Mouse (Mus musculus): ENCODE data around the gene Ensa.
"Not testable (repeated sequence)": the region's sequence is repeated elsewhere in the genome, so short reads cannot be mapped to it uniquely, and the experiment has no call there.

Ensa gene

DNA sequence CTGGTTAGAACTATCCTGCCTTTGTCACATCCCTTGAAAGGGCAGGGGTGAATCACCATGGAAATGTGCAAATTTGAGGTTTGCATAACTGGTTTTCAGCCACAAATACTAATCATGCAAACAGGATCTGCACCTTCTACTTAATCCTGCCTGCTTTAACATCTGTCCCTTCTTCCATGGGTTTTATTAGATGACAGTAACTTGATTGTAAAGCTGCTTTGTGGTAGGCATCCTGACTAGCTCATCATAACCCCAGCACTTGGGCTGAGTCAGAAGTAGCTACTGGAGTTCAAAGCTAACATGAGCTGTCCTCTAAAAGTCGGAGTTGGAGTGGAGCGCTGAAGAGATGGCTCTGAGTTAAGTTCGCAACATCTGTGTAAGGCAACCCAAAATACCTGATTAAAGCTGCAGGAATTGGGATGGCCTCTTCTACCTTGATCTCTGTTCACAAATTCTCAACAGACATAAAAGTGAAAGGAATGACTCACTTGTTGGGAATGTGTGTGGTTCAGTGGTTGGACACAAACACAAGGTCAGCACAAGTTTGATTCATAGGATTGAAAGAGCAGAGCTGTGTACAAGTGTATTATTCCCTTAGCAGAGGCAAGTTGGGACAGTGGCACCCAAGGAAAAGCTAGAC lies 39.3 kb downstream of the Ensa start:
- DNase-seq, result no peak

DNA sequence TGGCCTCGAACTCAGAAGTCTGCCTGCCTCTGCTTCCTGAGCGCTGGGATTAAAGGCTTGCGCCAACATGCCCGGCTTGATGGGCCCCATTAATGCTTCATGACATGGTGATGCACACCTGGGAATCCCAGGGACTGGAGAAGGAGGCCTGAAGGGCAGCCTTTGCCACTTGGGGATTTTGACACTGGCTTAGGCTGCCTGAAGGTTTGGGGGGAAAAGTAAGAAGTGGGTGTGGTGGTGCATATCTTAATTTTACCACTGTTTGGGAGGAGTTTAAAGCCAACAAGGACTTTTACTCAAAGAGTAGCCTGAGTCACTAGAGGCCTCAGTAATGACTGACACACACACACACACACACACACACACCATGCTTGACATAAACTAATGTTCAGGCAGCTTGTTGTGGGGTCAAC lies 40.2 kb downstream of the Ensa start:
- DNase-seq, result no peak

DNA sequence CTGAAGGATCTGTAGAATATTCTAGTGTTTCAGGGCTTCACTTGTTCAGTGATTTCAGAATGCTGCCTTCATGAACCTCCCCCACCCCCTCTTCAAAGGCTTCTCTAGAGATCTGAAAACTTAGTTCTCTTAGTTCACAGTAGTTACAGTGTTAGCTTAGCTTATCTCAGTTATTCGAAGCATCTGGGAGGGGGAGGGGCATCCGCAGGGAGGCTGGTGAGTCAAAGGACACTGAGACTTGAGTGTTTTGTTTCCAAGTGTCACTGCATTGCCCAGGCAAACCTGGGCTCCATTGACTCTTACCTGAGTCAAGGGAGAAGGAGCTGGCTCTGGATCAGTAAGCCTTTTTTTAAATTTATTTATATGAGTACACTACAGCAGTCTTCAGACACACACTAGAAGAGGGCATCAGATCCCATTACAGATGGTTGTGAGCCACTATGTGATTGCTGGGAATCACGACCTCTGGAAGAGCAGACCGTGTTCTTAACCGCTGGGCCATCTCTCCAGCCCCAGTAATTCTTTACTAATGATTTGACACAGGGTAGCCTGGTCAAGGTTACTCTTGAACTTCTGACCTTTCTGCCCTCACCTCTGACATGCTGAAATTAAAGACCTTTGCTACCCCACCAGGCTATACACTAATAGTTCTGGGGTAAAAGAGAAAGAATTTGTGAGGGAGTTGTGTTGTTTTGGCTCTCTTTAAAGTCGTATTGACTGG lies 41.5 kb downstream of the Ensa start:
- DNase-seq, result peak; percentile 88

DNA sequence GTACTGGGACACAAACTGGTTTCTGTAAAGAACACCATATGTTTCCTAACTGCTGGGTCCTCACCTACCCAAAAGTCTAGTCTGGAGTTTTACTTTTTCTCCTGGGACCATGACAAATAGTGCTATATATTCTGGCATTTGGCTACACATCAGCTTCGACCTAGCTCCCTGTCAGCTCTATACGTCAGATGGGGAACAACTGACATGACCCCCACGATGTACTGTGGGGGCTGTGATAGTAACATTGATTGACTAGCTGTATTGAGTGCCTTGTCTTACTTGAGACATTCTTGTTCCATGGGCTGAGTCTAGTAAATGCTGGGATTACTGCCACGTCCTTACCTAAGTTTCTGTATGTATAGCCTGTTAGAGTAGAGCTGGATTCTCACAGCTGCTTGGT lies 42.7 kb downstream of the Ensa start:
- DNase-seq, result no peak

DNA sequence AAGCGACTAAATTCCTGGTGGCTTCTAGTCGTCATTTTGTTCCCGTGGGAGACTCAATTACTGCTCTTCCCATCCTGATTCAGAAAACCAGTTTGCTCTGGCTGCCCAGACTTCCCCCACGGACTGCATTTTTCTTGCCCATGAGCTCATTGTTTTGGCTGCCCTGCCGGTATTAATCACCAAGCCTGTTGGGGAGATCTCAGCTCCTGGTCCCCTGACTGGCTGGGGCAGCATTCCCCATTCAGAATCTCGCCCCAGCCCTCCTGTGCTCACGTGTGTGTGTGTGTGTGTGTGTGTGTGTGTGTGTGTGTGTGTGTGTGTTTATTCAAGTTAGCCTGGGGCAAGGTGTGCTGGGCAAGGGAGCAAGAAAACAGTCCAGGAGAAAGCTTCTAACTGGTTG lies 43.2 kb downstream of the Ensa start:
- DNase-seq, result no peak

DNA sequence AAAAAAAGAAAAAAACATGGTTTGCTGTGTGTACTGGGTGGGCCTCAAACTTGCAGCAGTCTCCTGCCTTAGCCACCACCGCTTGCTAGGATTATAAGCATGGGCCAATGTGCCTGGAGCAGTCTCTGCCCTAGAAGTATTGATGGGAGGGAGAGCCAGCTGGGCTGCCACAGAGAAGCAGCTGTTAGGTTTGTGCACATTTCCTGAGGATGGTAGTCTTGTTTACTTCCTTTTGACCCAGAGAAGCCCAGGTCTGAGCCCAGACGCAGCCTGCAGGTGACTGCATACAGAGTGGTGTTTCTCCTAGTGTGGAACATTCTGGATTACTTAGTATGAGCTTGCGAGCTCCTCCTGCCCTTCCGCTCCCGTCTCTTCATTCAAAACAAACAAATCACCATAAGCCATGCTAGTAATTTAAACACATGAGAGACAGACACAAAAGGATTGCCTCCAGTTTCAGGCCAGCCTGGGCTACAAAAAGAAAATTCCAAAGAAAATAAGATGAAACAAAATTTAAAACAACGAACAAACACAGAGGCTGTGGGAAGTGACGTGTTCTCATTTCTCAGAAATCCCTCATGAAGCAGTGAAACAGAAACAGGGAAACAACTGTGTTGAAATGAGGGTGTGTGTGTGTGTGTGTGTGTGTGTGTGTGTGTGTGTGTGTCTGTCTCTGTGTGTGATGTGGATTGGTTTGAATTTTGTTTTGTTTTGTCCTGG lies 44.0 kb downstream of the Ensa start:
- peak; percentile 73 for DNase-seq

DNA sequence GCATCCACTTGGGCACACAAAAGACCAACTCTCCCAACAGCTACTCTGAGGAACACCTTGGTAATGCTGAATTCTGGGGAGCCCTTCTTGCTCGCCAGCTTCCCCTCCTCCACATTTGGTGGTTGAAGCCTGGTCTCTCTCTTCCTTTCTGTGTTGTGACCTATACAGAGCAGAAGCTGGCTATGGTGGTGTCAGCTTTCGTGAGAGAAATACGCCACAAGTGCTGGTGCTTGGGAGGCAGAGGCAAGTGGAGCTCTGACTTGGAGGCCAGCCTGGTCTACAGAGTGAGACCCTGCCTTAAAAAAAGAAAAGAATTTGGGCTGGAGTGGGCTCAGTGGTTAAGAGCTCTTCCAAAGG lies 44.5 kb downstream of the Ensa start:
- peak; percentile 50 for DNase-seq

DNA sequence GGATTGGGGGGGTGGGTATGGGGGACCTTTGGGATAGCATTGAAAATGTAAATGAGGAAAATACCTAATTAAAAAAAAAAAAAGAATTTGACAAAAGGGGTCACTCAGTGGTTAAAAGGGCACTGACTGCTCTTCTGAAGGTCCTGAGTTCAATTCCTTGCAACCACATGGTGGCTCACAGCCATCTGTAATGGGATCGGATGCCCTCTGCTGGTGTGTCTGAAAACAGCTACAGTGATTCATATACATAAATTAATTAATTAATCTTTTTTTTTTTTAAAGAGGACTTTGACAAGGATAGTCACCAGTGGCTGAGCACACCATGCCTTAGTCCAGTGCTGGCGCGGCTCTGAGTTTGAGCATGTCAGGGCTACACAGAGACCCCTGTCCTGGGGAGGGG lies 45.6 kb downstream of the Ensa start:
- not testable (repeated sequence) for DNase-seq

DNA sequence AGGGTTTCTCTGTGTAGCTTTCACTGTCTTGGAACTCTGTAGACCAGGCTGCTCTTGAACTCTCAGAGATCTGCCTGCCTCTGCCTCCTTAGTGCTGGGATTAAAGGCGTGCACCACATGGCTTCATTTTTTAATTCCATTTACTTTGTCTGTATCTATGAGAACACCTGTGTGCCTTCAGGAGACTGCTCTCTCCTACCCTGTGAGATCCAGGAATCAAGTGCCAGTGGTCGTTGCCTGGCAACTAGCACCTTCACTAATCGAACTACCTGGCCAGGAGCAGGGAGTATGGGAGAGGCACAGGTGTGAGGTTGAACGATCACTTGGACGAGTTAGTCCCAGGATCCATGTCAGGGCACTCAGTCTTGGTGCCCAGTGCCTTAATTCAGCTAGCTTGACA lies 46.4 kb downstream of the Ensa start:
- DNase-seq, result no peak

DNA sequence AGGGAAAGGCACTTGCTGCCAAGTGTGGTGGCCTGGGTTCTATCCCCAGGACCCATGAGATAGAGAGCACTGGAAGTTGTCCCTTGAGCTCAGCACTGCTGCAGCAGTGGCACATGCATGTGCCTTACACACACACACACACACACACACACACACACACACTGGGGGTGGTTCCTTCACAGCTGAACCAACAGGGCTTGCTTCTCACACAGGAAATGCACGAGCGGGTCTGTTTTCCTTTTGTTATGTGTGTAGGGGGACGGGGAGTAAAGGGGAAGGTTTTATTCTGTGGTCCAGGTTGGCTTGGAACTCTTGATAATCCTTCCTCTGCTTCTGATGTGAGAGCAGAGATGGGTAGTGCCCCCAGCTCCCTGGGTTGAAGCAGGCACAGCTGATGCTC lies 47.7 kb downstream of the Ensa start:
- DNase-seq, result peak; percentile 78

DNA sequence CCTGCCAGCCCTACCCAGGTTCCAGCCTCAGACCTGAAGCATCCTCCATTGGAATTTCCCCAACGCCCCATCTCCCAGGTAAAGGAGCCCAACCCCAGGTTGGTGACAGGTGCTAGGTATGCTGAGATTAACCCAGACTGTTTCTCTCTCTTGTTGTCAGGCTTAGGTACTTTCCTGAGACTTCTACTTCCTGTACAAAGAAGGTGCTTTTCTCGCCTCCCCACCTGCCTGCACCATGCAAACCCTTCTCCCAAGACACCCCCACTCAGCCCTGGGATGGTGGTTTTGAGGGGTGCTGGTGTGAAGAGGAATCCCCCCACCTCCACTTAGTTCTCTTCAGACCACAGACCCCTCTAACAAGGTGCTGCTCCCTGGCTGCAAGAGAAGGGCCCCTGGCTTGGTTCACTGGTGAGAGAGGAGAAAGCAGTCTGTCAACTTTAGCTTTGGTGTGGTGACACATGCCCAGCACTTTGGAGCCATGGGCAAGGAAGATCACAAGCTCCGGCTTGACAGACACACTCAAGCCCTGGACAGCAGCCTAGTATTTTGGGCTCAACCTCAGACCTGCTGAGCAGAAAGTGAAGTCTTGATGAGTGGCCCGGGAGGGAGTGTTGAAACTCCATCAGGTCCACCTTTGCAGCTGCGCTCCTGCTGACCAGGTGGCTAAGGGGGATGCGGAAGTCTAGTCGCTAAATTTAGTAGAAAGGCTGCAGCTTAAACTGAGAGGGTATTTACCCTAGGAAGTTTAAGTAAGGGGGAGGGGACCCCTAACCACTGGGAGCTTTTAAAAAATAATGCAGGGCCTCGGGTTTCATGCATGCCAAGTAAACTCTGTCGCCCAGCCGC lies 48.3 kb downstream of the Ensa start:
- peak; percentile 69 for DNase-seq

DNA sequence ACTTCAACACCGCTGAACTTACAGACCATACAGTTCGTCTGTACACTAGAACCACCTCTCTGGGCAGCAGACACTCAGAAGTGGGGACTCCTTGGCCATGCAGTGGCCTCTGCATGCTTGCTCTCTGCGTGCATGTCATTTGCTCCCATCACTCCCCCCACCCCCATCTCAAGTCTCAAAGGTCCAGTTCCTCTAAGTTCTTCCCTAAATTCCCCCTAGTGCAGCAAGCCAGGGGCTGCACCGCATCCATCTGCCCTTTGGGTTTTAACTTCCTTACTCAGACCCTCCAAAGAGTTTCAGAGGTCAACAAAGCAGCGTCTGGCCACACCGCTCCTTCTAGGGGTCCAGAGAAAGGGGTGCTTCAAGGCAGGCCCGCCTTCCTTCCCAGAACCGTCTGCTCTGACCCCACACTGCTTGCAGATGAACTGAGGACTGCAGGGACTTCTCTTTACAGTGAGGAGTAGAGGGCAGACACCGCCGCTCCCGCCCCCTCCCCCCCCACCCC lies 49.0 kb downstream of the Ensa start:
- DNase-seq, result peak; percentile 60

DNA sequence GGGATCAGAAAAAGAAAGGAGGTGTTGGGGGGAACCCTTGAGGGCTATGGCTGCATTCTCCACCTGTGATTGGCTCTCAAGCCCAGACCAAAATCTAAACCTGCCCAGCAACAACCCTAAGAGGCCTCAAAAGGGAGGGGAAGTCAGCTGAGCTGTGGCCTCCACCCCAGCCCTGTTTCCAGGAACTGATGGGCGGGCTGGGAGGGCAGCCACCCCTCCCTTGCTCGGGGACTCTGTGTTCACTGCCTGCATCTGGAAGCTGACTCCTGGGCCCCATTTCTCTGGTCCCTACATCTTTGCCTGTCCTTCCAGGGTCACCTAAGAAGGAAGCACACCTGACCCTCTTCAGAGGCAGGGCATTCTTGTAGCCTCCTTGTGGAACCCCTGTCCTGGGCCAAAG lies 49.4 kb downstream of the Ensa start:
- peak; percentile 72 for DNase-seq

DNA sequence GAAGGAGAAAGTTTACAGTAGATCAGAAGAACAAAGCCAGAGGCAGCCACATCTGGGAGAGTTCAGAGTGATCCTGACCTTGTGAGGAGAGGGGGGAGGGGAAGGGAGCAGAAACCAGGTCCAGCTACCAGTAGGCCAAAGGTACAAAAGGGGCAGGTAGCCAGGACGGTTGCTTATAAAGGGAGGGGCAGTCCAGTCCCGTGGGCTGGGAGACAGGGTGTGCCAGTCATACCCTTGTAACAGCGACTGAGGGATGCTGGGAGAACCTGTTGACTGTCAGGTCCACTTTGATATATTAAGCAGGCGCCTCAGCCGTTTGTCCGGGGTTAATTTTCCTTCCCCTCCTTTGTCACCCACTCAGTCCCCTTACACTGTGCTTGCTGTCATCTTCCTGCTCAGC lies 50.0 kb downstream of the Ensa start:
- DNase-seq, result peak; percentile 46

DNA sequence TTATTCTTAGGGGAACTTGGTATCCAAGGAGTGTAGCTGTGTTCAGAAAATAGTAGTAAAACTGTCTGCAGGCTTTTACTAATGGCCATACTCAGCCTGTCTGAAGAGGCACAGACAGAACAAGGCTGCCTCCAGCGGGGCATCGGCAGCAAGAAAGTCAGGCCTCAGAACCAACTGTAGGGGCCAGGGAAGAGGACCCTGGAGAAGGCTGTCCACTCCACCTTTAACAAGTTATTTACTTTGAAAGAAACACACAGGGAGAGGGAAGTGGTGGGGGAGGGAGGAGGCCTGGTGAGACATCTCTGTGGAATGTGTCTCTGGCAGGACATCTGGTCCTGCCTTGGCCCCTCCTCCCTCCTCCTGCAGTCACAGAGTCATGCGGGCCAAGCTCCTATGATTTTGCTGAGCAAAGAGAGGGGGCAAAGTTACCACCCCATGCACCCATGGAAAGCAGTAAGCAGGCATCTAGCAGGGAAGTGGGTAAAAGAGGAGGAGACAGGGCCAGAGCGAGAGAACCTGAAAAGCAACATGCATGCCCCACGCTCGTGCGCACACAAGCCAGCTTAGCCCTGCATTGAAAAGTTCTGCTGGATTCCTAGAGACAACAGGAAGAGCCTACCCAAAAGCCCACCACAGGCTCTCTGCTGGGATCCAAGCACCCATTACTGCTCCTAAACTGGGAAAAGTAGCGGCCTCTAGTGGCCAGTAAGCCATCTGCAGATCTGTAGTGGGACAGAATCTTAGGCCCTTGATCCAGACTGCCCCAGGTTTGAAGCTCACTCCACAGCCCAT lies 50.7 kb downstream of the Ensa start:
- peak; percentile 83 for DNase-seq

DNA sequence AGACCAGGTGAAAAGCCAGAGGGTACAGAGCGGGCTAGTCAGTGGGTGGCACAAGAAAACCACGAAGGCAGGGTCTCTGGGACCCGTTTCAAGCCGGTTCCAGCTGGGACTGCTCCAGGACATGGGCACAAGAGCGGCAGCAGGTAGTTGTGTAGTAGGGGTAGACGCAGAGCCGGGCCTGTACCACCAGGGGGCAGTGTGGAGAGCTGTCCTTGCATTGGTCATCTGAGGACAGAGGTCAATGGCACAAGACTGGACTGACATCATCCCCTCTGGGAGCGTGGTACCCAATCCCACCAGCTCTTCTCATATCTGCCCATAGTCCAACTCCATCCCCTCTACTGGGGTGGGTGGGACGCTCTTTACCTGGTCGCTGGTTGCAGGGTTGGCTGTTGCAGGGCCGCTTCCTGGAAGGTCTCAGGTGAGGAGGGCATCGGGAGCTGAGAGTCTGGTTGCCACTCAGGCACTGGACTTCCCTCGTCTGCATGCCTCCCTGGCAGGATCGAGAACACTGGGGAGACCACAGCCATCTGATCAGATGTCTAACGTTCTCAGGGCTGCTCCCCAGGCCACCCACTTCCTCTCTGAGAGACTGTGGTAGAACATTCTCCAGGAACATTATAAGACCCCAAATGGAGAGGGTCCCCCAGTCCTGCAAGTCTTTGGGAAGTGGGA lies 52.1 kb downstream of the Ensa start:
- peak; percentile 80 for DNase-seq

DNA sequence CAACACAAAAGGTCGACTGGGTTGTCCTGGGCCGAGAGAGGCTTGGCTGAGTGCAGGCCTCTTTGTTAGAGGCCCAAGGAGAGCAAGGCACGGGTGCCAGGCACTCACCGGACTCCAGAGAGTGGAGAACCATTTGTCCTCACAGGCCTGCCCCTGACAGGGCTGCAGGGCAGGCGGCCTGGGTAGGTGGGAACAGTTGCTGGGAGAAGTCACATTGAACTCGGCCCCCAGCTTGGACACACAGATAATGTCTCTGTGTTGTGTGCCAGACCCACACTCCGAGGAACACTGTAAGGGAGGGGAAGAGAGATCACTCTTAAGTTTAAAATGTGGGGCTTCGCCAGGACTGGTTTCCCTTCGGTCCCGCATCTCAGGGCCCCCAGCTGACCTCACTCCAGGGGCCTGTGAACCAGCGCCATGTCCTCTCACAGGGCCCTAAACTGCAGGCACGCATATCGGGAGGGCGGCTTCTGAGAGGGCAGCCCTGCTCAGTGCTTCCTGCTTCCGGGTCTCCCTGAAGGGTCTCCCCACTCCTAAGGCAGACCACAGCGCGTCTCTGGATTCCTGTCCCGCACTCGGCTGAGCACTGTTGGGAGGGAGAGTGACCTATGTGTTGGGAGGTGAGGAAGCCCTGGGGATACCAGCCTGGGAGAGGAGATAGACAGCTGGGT lies 52.8 kb downstream of the Ensa start:
- no peak for DNase-seq

DNA sequence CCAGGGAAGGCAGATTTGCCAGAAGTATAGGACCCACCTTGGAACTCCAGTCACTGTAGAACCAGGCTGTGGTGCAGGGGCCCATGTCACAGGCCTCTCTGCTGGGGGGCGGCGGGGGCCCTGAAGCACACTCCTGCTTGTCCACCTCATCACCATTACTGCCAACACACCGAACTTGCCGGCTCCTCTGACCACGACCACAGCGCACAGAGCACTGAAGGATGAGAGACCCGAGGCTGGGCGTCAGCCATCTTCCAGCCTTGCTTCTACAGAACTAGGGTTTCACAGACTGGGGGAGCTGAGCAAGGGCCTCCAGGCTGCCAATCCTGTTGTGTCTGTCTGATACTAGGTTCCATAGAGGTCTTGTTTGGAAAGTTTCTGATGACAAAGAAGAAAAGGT lies 54.8 kb downstream of the Ensa start:
- DNase-seq, result no peak

DNA sequence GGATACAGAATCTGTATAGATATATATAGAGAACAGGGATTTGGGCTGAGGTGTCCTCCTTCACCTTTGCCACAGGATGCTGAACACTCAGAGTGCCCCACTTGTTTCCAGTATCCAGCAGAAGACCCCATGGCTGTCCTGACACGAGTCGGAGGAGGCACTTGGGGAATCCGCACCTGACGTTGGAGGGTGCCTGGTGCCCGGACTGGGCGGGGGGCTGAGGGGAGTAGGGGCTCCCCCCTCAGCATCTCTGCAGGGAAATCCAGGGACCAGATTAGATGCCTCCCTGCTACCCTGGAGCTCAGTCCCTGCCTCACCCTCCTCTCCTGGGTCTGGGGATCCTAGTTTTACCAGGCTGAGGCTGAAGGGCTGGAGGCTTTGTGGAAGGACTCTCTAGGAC lies 55.9 kb downstream of the Ensa start:
- DNase-seq, result no peak

DNA sequence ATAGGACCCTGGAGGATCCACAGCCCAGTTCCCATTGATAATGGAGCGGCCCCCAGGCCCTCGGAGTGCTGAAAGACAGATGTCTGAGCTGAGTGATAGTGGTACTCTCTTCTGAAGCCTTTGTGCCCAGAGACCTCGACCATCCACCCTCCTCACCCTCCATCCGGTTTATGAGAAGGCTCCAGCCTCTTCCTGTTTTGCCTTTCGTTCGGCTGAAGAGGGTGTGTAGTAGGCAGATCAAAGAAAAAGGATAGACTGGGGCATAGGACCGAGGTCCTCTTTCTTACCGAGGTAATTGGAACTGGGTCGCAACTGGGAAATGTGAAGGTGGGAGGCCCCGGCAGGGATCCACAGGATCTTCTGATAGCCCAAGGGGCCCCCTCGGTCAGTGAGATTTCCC lies 56.6 kb downstream of the Ensa start:
- DNase-seq, result no peak
